Mouse (Mus musculus) layer of hippocampus, adult 9-11 months (tissue): ENCODE measurements around the gene Stk38.
"Not testable (repeated sequence)": the region's sequence is repeated elsewhere in the genome, so short reads cannot be mapped to it uniquely, and the experiment has no call there.

Experiments used
- DNase-seq: peaks from one replicate; pipeline ENCODE4 v3.0.0; 2022

Stk38 gene

GRCm38 (mm10) chr17:29007641-29008325, at the start of gene Stk38:
Gene Stk38 (minus strand): TSS chr17:29007995.
- DNase-seq, result peak; percentile 91

GRCm38 (mm10) chr17:29057361-29057890, 49.6 kb upstream of the Stk38 start:
- DNase-seq, result no peak

GRCm38 (mm10) chr17:29056699-29057151, 48.9 kb upstream of the Stk38 start:
- DNase-seq, result no peak

- DNase-seq, result no peak
These were observed 48.4 kb upstream of the Stk38 start for GRCm38 (mm10) chr17:29056207-29056606.

GRCm38 (mm10) chr17:29055586-29055985, 47.8 kb upstream of the Stk38 start:
- DNase-seq, result no peak

GRCm38 (mm10) chr17:29054429-29054828, 46.6 kb upstream of the Stk38 start:
- DNase-seq, result no peak

GRCm38 (mm10) chr17:29053841-29054240, 46.0 kb upstream of the Stk38 start:
- DNase-seq, result no peak

- no peak for DNase-seq
These were observed 45.3 kb upstream of the Stk38 start for GRCm38 (mm10) chr17:29053067-29053466.

- DNase-seq, result no peak
These were observed 43.0 kb upstream of the Stk38 start for GRCm38 (mm10) chr17:29050791-29051190.

GRCm38 (mm10) chr17:29049923-29050322, 42.1 kb upstream of the Stk38 start:
- no peak for DNase-seq

- no peak for DNase-seq
These were observed 41.7 kb upstream of the Stk38 start for GRCm38 (mm10) chr17:29049508-29049889.

- peak; percentile 84 for DNase-seq
These were observed 41.1 kb upstream of the Stk38 start for GRCm38 (mm10) chr17:29048748-29049507.

- DNase-seq, result no peak
These were observed 40.1 kb upstream of the Stk38 start for GRCm38 (mm10) chr17:29047697-29048514.

- no peak for DNase-seq
These were observed 39.1 kb upstream of the Stk38 start for GRCm38 (mm10) chr17:29046863-29047262.

GRCm38 (mm10) chr17:29045741-29046530, 38.1 kb upstream of the Stk38 start:
- DNase-seq, result no peak

- DNase-seq, result no peak
These were observed 37.1 kb upstream of the Stk38 start for GRCm38 (mm10) chr17:29044925-29045319.

GRCm38 (mm10) chr17:29044146-29044924, 36.5 kb upstream of the Stk38 start:
- no peak for DNase-seq

GRCm38 (mm10) chr17:29043583-29043982, 35.8 kb upstream of the Stk38 start:
- no peak for DNase-seq

- DNase-seq, result no peak
These were observed 34.8 kb upstream of the Stk38 start for GRCm38 (mm10) chr17:29042569-29042968.

- not testable (repeated sequence) for DNase-seq
These were observed 33.8 kb upstream of the Stk38 start for GRCm38 (mm10) chr17:29041632-29042031.

GRCm38 (mm10) chr17:29039351-29039750, 31.6 kb upstream of the Stk38 start:
- no peak for DNase-seq
